Mouse (Mus musculus) kidney, postnatal 4 days (tissue): ENCODE results near the gene Apoa2.
A peak's percentile ranks its signal among the peaks of the same experiment; 100 is the strongest.
"Not testable (repeated sequence)": the region's sequence is repeated elsewhere in the genome, so short reads cannot be mapped to it uniquely, and the experiment has no call there.

Source experiments
- DNase-seq, 2 experiments: peaks; one replicate each; pipeline ENCODE4 v3.0.0; 2021; ENCODE audit warnings: mixed read lengths in 2 of 2

Gene Apoa2

GRCm38 (mm10) chr1:171237438-171237837 lies 12.6 kb downstream of the Apoa2 start:
- no peak for DNase-seq

DNA sequence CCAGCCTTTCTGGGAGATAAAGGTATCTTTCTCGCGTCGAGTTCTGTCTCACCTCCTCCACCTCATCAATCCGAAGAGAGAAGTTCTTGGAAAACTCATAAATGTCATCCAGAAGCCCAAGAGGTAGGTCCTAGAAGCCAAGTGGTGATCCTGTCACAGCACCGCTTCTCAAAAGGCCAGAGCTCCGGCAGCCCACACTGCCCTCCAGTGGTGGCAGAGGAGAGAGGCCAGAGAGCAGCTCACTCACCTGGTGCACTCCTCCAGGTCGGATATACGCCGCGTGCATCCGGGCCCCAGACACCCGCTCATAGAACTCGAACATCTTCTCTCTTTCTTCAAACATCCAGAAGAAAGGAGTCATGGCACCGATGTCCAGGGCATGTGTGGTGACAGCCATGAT lies 13.6 kb downstream of the Apoa2 start:
- DNase-seq = peak; percentile 78 to 85

DNA sequence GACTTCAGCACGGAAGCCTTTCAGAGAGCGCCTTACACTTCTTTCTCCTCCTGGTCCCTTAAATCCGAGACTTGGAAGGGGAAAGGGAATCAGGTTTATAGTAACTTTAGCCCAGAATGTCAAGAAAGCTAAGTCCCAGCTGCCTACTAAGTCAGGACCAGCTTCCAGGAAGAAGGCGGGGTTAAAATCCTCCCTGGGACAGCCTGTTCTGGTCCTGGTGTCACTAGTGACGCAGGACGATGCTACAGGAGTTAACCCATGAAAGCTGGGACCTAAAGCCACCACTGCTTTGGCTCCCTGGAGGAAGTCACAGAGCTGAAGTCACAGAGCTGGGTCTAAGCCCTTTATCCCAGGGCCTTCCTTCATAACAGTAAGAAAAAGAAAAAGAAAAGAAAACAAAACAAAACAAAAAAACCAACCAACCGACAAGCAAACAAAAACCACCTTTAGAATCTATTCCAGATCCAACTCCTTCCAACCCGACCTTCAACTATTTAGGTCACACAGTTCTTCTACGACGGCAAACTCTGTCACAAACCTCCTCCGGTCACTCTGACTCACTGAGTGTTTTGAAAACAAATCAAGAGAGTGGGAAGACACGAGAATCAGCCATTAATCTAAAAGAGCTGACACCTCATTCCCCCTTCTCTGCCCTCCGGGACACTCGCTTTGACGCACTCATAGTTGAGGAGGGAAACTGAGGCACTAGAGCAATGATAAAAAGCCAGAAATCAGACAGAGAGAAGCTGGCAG lies 15.3 kb downstream of the Apoa2 start:
- DNase-seq = peak; percentile 57 to 64

GRCm38 (mm10) chr1:171240911-171241310 lies 16.1 kb downstream of the Apoa2 start:
- DNase-seq = no peak

DNA sequence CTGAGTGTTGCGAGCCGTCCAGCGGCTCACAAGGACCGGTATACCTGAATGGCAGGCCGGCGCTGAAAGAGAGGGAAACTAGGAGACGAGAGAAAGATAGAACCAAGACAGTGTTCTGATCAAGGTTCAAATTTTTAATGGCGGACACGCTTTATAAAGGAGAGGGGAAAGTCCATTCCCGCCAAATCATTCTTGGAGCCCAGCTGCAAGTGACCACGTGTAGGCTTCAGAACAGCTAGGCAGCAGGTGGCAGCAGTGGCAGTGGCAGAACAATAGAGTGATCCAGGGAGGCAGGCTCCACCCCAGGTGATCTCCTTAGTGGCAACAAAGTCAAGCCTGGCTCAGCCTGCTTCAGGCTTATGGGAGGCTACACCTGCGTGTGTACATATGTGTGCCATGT lies 17.1 kb downstream of the Apoa2 start:
- not testable (repeated sequence) for DNase-seq

GRCm38 (mm10) chr1:171245353-171245752 lies 20.5 kb downstream of the Apoa2 start:
- DNase-seq = no peak

DNA sequence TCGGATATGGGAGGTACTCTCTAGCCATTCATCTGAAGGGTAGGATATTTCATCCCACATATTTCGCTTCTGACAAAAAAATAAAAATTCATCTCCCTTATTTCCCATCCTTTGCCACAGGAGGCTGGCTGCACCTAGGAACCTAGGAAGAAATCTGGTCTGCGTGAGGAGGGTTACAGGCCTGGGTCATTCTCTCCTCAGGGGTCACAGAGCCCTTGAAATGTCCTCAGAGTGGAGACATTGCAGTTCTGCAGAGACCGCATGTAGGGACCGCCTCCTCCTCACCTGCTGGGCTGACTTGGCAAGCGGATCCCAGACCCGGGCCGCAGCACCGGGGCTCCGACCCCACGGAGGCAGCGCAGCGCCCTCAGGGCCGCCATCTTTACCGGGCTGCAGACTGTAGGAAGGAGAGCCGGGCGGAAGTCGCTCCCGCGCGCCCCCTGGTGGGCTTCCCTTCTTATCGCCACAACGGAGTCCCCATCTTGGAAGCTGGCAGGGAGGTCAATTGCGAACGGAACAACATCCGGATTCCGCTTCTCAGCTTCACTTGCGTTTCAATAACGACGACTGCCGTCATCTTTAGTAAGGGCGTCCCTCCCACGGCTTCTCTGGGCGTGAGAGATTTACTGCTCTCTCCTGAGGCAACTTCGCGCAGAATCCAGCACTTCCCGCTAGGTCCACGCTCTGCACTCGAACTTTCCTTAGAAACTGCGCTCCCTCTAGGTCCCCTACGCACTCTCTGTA lies 22.0 kb downstream of the Apoa2 start:
- DNase-seq = peak; percentile 98

DNA sequence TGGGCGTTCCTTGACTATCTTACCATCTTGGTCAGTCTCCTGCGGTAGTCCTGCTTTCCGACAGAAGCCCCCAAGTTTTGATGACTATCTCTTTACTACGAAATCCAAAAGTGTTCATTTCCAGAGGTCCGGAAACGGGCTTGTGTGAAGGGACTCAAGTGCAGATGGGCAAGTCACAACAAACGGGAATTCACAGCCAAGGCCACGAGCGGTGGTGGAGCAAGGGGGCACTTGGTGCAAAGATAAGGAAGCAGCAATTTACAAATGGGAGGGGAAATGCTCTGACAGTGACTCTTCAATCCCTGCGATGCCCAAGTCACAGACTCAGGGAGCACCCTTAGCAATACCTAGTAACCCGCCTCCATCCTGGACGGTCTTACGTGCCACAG lies 22.6 kb downstream of the Apoa2 start:
- no peak for DNase-seq

DNA sequence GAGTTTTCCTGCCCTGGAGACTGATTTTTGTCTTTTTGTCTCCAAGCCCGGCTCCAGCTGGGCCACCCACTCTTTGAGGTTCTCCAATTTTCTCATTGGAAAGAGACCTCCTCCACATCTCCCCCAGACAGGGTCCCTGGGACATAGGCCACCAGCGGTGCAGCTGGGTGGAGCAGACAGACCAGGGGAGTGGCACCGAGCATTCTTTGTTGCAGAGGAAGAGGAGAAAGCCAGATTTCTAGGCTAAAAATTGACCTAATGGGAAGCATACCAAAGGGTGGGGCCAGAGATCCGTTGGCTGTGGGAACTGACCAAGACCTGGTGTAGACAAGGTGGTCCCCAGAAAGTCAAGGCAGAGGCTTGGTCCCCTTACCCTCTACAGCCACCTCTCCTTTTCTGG lies 23.1 kb downstream of the Apoa2 start:
- peak in 1 of 2 experiments; percentile 51 for DNase-seq

- DNase-seq = no peak
Observed at GRCm38 (mm10) chr1:171248386-171249226, 23.8 kb downstream of the Apoa2 start.

DNA sequence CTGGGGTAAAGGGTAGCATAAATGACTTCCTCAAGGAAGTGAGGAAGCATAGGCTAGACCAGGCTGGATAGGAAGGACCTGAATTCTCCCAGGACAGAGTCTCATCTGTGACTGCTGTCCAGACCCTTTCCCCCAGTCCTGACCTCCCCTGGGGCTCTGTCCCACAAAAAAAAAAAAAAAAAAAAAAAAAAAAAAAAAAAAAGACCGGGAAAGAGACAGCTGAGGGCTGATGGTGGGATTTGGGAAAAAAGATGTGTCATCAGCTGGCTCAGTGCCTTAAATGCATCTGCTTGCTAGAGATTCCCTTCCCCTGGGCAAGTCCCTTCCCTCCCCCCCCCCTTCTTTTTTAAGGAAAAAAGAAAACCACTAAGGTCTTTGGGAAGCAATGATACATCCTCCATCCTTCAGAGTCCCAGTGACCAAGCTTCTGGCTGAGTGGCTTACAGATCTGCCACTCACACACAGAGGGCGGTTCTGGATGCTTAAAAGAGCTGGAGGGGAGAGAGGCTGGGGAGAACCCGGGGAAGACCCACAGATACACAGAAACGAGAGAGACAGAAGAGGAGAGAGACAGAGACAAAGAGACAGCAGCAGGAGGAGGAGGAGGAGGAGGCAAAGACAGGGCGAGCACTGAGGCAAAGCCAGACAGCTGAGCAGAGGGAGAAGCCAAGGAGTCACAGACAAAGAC lies 25.2 kb downstream of the Apoa2 start, which contains the start of gene Adamts4:
Gene Adamts4, plus strand, starts transcription at position 509 of the 688 bp plus-strand sequence.
- DNase-seq = peak; percentile 77 to 82

GRCm38 (mm10) chr1:171250680-171251593 lies 26.1 kb downstream of the Apoa2 start, which contains the start of gene Ndufs2:
Gene Ndufs2, minus strand, starts transcription at chr1:171251388.
- peak; percentile 55 to 65 for DNase-seq

DNA sequence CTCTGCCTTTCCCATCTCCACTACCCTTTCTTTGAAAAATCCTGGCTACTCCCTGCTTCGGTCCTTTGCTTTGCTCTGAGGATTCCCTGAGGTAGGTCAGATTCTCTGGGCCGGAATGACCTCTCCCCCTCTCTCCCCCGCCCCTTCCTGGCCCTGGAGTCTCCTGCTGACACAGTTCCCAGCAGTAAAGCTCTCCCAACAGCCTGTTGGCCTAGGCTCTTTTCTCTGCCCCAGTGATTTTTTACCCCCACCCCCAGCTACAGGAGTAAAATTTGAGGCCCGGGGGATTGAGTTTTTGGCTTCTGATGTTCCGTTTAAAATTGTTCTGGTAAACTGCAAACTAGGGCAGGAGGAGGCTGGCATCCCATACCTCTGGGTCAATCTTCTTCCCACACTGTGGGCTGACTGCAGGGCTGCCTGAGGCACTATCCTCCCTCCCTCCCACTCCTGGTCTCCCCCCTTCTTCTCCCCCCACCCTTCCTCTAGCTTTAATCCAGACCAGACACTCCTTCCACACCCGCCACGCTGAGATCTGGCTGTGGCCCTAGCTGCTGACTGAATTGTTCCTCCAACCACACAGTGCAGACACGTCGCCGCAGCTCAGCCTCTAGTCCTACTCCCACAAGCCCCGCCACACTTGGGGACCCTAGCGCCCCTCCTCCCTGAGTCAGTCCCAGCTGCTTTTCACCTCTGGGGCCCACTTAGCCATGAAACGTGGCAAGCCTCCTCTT lies 26.9 kb downstream of the Apoa2 start:
- DNase-seq = peak; percentile 70 to 79

DNA sequence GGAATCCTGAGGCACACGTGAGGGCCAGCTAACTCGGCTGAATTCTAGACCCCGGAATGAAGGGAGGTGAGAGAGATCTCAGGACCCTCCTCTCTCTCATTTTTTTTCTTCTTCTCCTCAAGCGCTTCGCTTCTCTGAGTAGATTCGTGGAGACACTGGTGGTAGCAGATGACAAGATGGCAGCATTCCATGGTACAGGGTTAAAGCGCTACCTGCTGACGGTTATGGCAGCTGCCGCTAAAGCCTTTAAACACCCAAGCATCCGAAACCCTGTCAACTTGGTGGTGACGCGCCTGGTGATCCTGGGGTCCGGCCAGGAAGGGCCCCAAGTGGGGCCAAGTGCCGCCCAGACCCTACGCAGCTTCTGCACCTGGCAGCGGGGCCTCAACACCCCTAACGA lies 27.6 kb downstream of the Apoa2 start:
- no peak for DNase-seq

GRCm38 (mm10) chr1:171256095-171256818 lies 31.4 kb downstream of the Apoa2 start:
- DNase-seq = no peak

- DNase-seq = peak; percentile 76 to 83
Observed at GRCm38 (mm10) chr1:171256937-171257548, 32.2 kb downstream of the Apoa2 start.

- DNase-seq = no peak
Observed at GRCm38 (mm10) chr1:171257781-171258180, 32.9 kb downstream of the Apoa2 start.

GRCm38 (mm10) chr1:171258921-171259320 lies 34.1 kb downstream of the Apoa2 start:
- no peak for DNase-seq

DNA sequence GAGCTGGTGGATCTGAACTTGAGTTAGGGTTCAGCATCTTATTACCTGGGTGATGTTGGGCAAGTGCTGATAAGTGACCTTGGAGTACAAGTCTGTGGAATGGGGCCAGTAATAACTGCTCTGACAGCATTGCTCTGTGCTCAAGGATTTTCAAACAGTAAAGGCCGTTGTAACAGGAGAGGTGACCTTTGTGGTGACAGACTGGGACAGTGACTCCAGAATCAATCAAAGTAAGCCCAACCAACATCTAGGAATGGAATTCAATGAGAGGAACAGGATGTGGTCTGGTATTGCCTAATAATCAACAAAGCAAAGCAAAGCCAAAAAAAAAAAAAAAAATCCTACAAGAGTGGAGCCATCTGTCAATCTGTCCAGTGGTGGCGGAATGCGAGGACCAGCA lies 35.5 kb downstream of the Apoa2 start:
- DNase-seq = no peak
